Mouse (Mus musculus) liver, adult (tissue): ENCODE results near the gene Dusp1.

ENCODE experiments used
- GATA4 ChIP-seq: IDR thresholded peaks from 2 replicates; pipeline ENCODE4 v1.6.1; 2014; ENCODE audit warnings: mild to moderate bottlenecking, low read length; ENCODE audit not compliant: insufficient replicate concordance

Dusp1 gene

DNA sequence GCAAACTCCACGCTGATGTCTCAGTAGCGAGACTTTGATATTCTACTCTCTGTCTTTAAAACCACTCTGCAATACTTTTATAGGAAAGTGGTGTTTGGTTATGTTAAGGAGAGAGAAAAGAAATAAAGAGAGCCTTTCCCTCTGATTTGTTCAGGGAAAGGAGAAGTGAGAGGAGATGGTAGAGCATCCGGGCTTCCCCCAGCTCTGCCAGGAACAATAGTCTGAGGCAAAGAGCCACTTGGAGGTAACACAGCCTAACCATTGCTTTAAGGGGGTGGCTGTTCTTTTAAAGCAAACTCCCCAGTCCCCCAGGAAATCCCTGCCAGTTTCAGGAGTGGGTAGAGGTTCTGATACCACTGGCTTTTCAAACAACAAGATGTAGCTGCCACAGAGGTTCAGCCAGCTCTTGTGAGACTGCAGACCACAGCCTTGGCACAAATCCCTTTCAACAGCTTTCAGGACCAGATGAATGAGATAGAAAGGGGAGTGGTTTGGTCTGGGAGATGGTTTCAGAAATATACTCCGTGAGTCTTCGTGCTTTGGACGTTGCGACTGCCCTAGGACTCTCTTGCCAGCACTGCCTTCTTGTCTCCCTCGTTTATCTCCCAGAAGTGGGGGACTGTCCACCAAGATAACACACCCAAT is 17.5 kb downstream of the Dusp1 start:
- TF ChIP-seq GATA4 = no peak

DNA sequence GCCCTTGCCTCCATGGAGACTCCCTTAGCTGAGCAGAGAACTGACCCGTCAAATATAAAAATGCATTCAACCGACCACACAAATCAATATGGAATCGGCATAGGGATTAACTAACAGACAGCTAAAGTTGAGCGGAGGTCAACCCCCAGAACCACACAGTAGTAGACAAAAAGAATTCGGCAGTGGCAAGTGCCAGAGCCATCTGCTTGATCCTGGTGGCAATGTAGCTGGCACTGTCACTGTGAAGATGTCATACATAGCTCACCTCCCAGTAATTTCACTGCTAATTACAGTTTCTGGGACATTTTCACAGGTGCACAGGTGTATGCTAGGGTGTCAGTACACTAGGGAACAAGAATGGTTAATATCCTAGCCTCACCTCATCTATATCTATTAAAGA is 21.8 kb downstream of the Dusp1 start:
- TF ChIP-seq GATA4 = no peak

DNA sequence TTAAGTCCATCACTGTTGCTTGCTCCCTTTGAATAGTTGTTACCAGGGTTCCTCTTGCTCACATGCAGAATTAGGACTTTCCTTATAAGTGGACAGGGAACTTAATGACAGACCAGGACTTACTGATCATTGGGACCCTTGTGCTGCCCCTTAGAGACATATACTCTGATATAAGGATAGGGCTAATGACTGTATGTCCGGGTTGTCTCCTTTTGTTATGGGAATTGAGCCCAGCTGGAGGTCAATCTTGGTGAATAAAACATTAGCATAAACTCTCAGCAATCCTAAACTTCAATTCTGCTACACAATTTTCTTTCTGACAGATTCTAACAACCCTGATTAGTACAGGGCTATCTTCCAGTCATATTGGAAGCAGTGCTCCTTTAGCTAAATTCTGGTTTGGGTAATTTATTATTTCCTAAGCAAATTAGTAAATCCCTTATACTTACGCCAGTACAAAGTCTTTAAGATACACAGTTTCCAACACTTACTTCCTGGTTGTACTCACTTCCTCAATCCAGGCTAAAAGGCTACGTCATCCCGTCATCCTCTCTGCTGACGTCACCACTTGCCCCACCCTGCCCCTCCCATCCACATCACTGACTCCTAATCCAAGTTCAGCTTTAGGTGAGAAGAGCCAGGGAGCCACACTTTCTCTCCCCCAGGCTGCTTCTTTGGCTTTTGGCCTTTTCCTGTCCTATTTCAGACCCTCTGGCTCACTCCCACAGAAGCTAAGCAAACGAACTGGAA is 24.0 kb downstream of the Dusp1 start:
- TF ChIP-seq GATA4 = no peak

DNA sequence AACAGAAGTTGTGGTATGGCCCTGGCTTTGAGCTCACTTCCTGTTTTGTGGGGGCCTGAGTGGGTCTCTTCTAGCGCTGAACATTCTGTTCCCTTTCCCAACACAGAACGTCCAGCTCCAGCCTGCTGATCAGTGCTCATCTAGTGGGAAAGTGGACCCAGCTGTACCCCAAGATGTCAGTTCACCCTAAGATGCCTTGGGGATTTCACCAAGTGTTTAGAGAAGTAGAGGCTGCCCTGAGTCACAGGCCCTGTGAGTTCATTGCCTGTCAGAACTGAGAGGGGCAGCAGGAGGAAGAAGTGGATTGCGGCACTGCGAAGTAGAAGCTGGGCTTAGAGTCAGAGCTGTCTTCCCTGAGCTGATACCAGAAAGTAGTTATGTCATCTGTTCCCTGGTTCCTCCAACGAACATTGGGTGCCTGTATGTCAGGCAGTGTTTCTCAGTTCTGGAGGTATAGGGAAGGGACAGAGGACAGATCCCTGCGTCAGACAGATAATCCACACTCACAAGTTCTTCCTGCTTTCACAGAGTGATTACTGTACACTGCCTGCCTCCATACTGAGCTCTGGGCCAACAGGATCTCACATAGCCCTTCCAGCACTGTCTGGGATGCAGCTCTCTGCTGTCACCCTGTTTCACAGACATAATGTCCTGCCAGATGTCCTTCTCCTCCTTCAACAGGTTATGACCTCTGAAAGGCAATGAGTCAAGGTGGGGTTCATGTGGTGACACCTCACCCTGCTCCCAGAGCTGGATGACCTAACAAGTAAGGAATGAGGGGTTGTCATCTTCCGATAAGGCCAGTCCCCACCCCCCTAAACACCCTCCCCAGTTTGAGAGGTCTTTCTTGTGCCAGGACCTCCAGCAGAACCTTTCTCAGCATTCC is 26.4 kb downstream of the Dusp1 start:
- no peak for TF ChIP-seq GATA4

DNA sequence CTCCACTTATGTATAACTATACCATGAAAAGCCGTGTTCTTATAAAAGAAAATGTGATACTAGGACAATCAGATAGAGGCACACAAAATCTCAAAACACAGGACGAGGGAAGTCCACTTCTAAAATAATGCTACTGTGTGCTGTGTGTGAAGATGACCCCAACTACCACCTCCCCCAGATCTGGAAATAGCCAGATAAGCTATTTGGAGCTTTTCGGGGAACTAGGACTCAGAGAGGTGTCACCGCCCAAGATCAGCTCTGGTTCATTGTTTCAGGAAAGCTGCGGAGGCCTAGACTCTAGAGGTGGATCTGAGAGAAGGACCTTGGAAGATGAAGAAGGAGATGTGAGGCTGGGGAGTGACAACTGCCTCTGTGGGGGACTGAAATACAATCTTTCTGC is 27.2 kb downstream of the Dusp1 start:
- TF ChIP-seq GATA4 = no peak

DNA sequence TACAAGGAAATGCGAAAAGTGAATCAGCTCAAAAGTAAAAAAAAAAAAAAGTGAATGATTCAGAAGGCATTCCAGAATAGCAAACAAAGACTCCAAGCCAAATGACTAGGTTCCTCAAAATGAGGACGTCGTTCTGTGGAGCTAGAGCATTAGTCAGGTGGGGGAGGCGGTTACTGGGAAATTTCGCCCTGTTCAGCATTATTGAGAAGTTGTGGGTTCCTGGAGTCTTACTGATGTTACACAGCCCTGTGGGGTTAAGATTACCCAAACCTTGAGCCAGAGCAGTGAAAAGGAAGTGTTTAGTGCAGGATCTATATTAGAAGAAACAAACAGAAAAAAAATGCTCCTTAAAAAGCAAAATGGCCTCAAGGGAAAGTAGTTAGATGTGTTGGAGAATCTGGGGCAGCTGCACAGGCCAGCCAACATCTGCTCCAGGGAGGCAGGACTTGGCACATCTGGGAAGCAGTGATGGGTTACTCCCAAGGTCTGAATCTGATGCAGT is 28.0 kb downstream of the Dusp1 start:
- TF ChIP-seq GATA4 = no peak

DNA sequence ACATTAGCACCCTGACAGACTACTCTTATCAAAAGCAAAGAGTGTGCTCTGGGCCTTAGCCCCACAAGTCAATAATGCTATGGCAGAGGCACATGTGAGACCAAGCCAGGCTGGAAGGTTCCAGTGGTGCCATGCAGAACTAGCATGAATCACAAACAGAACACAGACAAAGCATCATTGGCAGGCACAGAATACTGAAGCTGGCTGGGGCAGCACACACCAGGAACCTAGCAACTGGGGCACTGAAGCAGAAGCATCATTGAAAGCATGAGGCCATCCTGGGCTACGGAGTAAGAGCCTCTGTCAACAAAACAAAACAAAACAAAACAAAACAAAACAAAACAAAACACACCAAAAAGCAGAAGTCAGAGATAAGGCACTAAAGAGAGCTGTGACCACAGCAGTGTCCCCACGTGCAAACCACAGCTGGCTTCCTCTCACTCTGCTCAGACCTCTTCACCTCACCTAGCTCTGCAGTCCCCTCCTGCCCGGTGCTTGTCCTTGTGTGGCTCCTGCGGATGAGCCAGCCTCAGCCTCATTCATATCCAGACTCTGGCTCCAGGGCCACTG is 29.4 kb downstream of the Dusp1 start:
- no peak for TF ChIP-seq GATA4

DNA sequence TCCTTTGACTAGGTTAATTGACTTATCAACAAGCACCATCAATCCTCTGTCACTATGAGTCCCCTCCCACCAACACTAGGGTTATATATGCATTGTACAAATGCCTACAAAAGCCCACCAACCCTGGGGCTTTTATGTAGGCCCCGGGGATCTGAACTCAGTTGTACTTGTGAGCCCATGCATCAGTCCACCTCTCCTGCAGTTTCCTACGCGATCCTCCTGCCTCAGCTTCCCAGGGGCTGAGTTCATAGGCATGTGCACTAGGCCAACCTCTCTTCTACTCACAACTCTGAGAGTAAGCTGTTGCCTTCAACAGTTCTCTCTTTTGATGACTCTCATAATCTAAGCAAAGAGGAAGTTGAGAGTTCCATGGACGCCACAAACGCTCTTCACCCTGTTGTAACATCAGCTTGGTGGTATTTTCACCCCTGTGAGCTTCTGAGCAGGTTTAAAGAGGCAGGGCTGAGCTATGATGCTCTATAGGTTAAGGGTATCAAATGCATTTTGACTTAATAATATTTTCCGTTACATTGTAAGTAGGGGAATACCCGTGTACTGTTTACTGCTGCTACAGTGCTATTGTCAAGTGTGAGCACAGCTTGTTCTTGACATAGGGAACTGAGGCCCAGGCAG is 30.4 kb downstream of the Dusp1 start:
- no peak for TF ChIP-seq GATA4

DNA sequence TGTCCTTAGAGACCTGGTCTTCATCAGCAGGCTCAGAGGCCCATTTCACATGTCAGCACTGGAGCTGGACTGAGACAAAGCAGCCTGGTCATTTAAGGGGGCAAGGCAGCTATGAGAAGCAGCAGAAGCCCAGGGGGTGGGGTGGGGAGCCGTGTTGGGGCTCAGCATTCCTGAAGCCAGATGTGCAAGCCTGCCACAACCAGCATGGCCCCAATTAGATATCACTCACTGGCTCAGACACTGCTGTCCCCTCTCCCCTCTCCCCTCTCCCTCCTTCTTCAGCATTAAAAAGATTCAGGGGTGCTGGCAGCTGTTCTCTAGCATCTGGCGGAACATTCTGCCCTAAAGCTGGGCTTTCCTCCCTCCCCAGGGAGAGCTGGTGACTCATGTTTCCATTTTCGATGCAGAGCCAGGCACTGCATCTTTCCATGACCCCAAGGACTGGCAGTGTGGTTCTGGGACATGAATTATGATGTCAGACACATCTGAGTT is 31.3 kb downstream of the Dusp1 start:
- TF ChIP-seq GATA4 = no peak

DNA sequence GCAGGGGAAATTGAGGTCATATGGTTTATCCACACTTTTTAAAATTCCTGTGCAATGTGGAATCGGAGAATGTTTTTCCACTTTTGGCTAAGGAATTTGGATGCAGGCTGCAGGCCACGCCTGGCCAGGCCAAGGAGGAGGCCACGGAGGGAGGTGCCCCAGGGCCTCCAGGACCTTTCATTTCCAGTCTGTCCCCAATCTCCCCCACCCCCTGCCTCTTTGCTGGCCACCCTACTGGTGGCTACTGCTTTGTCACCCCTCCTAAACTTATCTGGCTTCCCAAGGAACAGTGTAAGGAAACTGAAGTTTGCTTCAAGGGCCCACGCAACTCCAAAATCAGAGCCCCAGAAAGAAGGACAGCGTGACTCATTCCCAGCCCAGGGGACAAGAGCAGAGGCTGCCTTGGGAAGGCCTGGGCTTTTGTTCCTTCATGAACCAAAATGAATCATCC is 32.1 kb downstream of the Dusp1 start:
- TF ChIP-seq GATA4 = no peak

DNA sequence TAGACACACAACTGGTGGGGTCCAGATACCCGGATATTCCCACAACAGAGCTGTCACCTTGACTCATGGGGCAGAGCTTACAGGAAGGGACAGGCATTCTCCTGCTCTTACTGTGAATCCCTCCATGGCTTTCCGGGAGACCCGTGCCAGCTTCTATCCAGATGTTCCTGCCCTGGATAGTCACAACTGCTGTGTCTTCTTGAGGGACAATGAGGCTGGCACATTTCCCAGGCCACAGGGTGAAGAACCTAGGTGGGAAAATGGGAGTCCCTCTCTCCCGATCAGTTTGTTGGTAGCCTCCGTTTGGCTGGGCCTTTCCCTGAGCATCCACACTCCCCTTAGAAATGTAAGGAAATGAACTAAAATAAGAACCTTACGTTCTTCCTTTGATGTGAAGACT is 33.2 kb downstream of the Dusp1 start:
- no peak for TF ChIP-seq GATA4

DNA sequence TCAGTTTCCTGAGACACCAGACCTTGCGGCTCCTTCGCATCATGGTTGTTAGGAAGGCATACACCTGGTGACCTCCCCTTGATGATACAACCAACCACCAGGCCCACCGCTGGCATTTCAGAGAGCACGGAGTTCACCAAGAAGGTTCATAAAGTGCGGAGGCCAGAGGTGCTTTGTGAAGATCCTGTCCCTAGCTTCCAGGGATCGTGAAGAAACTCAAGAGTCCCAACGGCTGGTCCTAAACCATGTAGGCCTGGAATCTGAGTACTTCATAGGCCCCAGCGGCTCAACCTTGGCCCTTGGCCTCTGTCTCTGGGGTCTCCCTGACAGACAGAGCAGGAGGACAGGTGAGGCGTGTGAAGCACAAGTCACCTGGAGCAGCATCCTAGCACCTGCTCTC is 34.6 kb downstream of the Dusp1 start:
- TF ChIP-seq GATA4 = no peak

DNA sequence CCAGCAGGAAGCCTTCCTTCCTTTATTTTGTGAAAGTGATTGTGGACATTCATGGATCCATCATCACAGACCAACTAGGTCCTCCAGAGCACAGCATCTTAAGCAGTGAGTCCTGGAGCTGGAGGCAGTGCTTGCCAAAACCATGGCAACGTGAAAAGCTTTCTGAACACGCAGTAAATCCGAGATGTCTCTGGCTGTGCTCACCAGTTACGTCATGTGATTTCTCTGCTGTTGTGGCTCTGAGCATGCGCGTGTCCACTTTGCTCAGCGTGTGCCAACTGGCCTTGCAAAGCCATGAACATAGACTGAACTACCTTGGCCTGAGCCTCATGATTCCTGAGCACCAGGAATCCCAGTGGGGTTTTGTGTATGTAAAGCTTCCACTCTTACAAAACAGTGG is 36.6 kb downstream of the Dusp1 start:
- no peak for TF ChIP-seq GATA4

DNA sequence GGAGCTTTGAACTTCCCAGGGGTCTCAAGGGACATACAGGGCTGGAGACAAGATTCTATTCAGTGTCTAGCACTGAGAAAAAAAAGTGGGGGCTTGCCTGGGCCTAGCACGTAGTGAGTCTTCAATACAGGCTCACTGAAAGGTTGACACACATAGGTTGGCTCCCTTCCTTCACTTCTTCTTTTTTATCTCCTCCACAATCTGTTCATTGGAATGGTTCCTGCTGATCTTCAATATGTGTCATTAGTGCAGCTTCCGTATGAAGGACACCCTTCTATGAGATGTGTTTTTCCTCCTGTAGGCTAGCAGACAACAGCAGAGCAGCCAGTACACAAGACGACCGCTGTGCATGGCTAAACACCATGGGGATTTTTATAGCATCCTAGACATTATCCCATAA is 37.1 kb downstream of the Dusp1 start:
- TF ChIP-seq GATA4 = no peak

DNA sequence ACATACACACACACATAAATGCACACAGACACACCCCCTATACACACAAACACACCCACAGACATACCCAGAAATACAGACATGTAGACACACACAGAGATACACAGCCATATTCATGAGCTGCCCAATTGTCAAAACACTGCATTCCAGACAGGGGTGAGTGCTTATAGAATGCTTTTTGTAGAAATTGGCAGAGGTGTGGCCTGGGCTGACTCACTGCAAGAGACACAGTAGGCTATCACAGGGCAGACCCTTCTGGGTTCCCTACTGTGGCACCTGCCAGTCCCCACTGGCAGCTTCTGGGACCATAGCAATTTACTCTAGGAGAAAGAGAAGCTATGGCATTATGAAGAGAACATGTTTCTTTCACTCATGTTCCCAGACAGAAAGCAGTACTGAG is 37.6 kb downstream of the Dusp1 start:
- no peak for TF ChIP-seq GATA4
